Mouse (Mus musculus) adrenal gland, postnatal 36 days (tissue): ENCODE measurements around the gene Mst1. TPM values are rescaled to one million over a fixed set of nuclear protein-coding genes. Genes with fewer than 3 reads are reported as not detected.

ENCODE experiments used
- DNase-seq, 2 experiments: peaks; one replicate each; pipeline ENCODE4 v3.0.0; 2021; ENCODE audit warnings: mixed read lengths in 1 of 2
- long read RNA-seq, 2 experiments: library from polyadenylated mRNA; stranded (forward); transcript quantifications; one replicate each; pipeline ENCODE4 v2.0.0; 2021; ENCODE audit warnings: borderline sequencing depth in 2 of 2
- total RNA-seq, 2 experiments: library from RNA; stranded (reverse); gene quantifications; 2 replicates each; pipeline ENCODE4 v1.2.3; 2021

The Mst1 gene
- total RNA-seq = under 1 TPM; 0.17 to 0.49 TPM
- long read RNA-seq, experiment 1 = 0 reads
- long read RNA-seq, experiment 2 = 0 reads

GRCm38 (mm10) chr9:108080168-108080567 lies at the start of gene Mst1:
Gene Mst1, plus strand, starts transcription at chr9:108080436.
- no peak for DNase-seq

- no peak for DNase-seq
Measured at GRCm38 (mm10) chr9:108032126-108032525, 48.1 kb upstream of the Mst1 start.

GRCm38 (mm10) chr9:108035331-108036156 lies 44.7 kb upstream of the Mst1 start:
- DNase-seq = no peak

- DNase-seq = no peak
Measured at GRCm38 (mm10) chr9:108044751-108045492, 35.3 kb upstream of the Mst1 start.

- no peak for DNase-seq
Measured at GRCm38 (mm10) chr9:108046582-108046981, 33.7 kb upstream of the Mst1 start.

GRCm38 (mm10) chr9:108047601-108048565 lies 32.4 kb upstream of the Mst1 start:
- DNase-seq = no peak

- DNase-seq = no peak
Measured at GRCm38 (mm10) chr9:108048566-108048955, 31.7 kb upstream of the Mst1 start.

GRCm38 (mm10) chr9:108049016-108049455 lies 31.2 kb upstream of the Mst1 start, which contains the start of gene Gmppb:
Gene Gmppb, plus strand, starts transcription at chr9:108049242.
- peak; percentile 97 to 98 for DNase-seq

GRCm38 (mm10) chr9:108049561-108050251 lies 30.5 kb upstream of the Mst1 start:
- DNase-seq = no peak

GRCm38 (mm10) chr9:108051184-108051930 lies 28.9 kb upstream of the Mst1 start:
- DNase-seq = no peak

- DNase-seq = no peak
Measured at GRCm38 (mm10) chr9:108051931-108052220, 28.4 kb upstream of the Mst1 start.

- DNase-seq = no peak
Measured at GRCm38 (mm10) chr9:108052411-108052810, 27.8 kb upstream of the Mst1 start.

GRCm38 (mm10) chr9:108052885-108053664 lies 27.2 kb upstream of the Mst1 start, which contains the start of gene Amigo3:
Gene Amigo3, plus strand, starts transcription at chr9:108053159.
- peak; percentile 96 for DNase-seq

GRCm38 (mm10) chr9:108053665-108054225 lies 26.5 kb upstream of the Mst1 start:
- no peak for DNase-seq

- DNase-seq = no peak
Measured at GRCm38 (mm10) chr9:108054331-108055040, 25.8 kb upstream of the Mst1 start.

- DNase-seq = no peak
Measured at GRCm38 (mm10) chr9:108055061-108055460, 25.2 kb upstream of the Mst1 start.

- DNase-seq = no peak
Measured at GRCm38 (mm10) chr9:108055661-108056237, 24.5 kb upstream of the Mst1 start.
